Mouse (Mus musculus) embryo, embryonic 11 days (tissue): ENCODE measurements at regions not wholly inside any gene's neighbourhood (a gene's known extent, or its start where the extent isn't known, plus 50 kb on each side); places are given as distances from the start of the nearest gene placed in this dataset.

Source experiments
- DNase-seq: peaks from one replicate; pipeline ENCODE4 v3.0.0-alpha.2; 2015

GRCm38 (mm10) chr1:129219098-129219497 is 54.0 kb upstream of the Thsd7b start:
- DNase-seq: no peak

- DNase-seq: no peak
These were observed 64.3 kb upstream of the Thsd7b start for GRCm38 (mm10) chr1:129208806-129209205.

GRCm38 (mm10) chr1:129208406-129208805 is 64.7 kb upstream of the Thsd7b start:
- peak; percentile 68 for DNase-seq

GRCm38 (mm10) chr1:129207674-129208073 is 65.4 kb upstream of the Thsd7b start:
- no peak for DNase-seq

- DNase-seq: no peak
These were observed 92.8 kb upstream of the Thsd7b start for GRCm38 (mm10) chr1:129180174-129180759.

GRCm38 (mm10) chr1:129169936-129170335 is 103.2 kb upstream of the Thsd7b start:
- DNase-seq: no peak

- DNase-seq: no peak
These were observed 122.5 kb upstream of the Thsd7b start for GRCm38 (mm10) chr1:129150643-129151042.

GRCm38 (mm10) chr1:129148733-129149388 is 124.2 kb upstream of the Thsd7b start:
- DNase-seq: peak; percentile 39

GRCm38 (mm10) chr1:129146395-129147094 is 126.6 kb upstream of the Thsd7b start:
- no peak for DNase-seq

GRCm38 (mm10) chr1:129138783-129139182 is 134.3 kb upstream of the Thsd7b start:
- no peak for DNase-seq

GRCm38 (mm10) chr1:129106961-129107557 is 166.0 kb upstream of the Thsd7b start:
- DNase-seq: no peak

GRCm38 (mm10) chr1:129100997-129101396 is 172.1 kb upstream of the Thsd7b start:
- DNase-seq: no peak

- DNase-seq: peak; percentile 8
These were observed 194.8 kb upstream of the Thsd7b start for GRCm38 (mm10) chr1:129078274-129078673.

GRCm38 (mm10) chr1:129057182-129057581 is 215.9 kb upstream of the Thsd7b start:
- DNase-seq: no peak

GRCm38 (mm10) chr1:129055252-129055651 is 217.8 kb upstream of the Thsd7b start:
- no peak for DNase-seq

- no peak for DNase-seq
These were observed 239.4 kb upstream of the Thsd7b start for GRCm38 (mm10) chr1:129033707-129034106.

GRCm38 (mm10) chr1:129005899-129006298 is 267.2 kb upstream of the Thsd7b start:
- DNase-seq: no peak

GRCm38 (mm10) chr1:129002286-129002685 is 270.8 kb upstream of the Thsd7b start:
- no peak for DNase-seq

GRCm38 (mm10) chr1:129001766-129002165 is 271.3 kb upstream of the Thsd7b start:
- no peak for DNase-seq

GRCm38 (mm10) chr1:128999741-129000517 is 273.2 kb upstream of the Thsd7b start:
- no peak for DNase-seq

- no peak for DNase-seq
These were observed 278.4 kb upstream of the Thsd7b start for GRCm38 (mm10) chr1:128994655-128995054.

- no peak for DNase-seq
These were observed 289.7 kb upstream of the Thsd7b start for GRCm38 (mm10) chr1:128983411-128983810.

- DNase-seq: no peak
These were observed 297.5 kb upstream of the Thsd7b start for GRCm38 (mm10) chr1:128975586-128975985.
